Comparison of ENCODE assay signal across 8 mouse cellular contexts in genomic region chr4:58545888-58546432, GRCm38 (mm10). TPM values are rescaled to one million over a fixed set of nuclear protein-coding genes. Genes with fewer than 3 reads are reported as not detected.
DNase-seq lines count a peak whose midpoint lies in the region; ATAC-seq and TF ChIP-seq lines count a peak whose summit lies in the region.
"Had no signal": no experiment of that assay in that cellular context is flagged by ENCODE, and none has a peak within 500 bp of the region (broad histone marks: within the 10 kb centered on the region; RNA-seq: fewer than 3 reads in every experiment).

No protein-coding gene starts in this region.

- no peak for TF ChIP-seq CTCF in testis, adult 2 months (IDR thresholded peaks at IDR 0.05; ENCODE audit: control insufficient read depth, insufficient read depth, insufficient replicate concordance, low read depth, low read length)

- TF ChIP-seq POLR2A in testis, adult 2 months (IDR thresholded peaks at IDR 0.05; ENCODE audit: control insufficient read depth, low read depth, low read length): no peak

- H3K4me3 ChIP-seq in testis, adult 2 months (ENCODE audit: control insufficient read depth, low read depth, low read length): peak overlapping the region; percentile 87
- H3K4me3 ChIP-seq in heart, embryonic 11.5 days (ENCODE audit: low read depth, low read length): no peak overlapping the region
- H3K4me3 ChIP-seq in limb, embryonic 11.5 days (ENCODE audit: low read depth, low read length): no peak overlapping the region

- peak overlapping the region; percentile 68; the same call in 1 of the 2 replicates for H3K27ac ChIP-seq in testis, adult 2 months (ENCODE audit: control insufficient read depth, insufficient read depth, low read depth, low read length)
- H3K27ac ChIP-seq in heart, embryonic 11.5 days (ENCODE audit: low read depth, low read length): 0 out of 2 replicates have a peak overlapping the region, but pooled peaks have one; percentile 29
- peak overlapping the region; percentile 25; the same call in 1 of the 2 replicates for H3K27ac ChIP-seq in limb, embryonic 11.5 days (replicated peaks; ENCODE audit: low read depth, low read length)

- H3K9ac ChIP-seq in heart, embryonic 11.5 days (ENCODE audit: low read depth, low read length): no peak overlapping the region
- no peak overlapping the region for H3K9ac ChIP-seq in limb, embryonic 11.5 days (ENCODE audit: low read length)

- no peaks in the 10 kb centered on the region for H3K27me3 ChIP-seq in testis, adult 2 months (ENCODE audit: control insufficient read depth, insufficient read depth, low read length)
- no peaks in the 10 kb centered on the region for H3K27me3 ChIP-seq in heart, embryonic 11.5 days (ENCODE audit: control insufficient read depth, insufficient read depth, low read length)
- H3K27me3 ChIP-seq in limb, embryonic 11.5 days (ENCODE audit: control insufficient read depth, insufficient read depth, low read length): no peaks in the 10 kb centered on the region

- no peaks in the 10 kb centered on the region for H3K36me3 ChIP-seq in testis, adult 2 months (ENCODE audit: control insufficient read depth, insufficient read depth, low read length)
- H3K36me3 ChIP-seq in heart, embryonic 11.5 days (ENCODE audit: control insufficient read depth, insufficient read depth, low read length): no peaks in the 10 kb centered on the region
- peaks cover 13% of the 10 kb centered on the region for H3K36me3 ChIP-seq in limb, embryonic 11.5 days (ENCODE audit: control insufficient read depth, insufficient read depth, low read length)

- H3K4me1 ChIP-seq in testis, adult 2 months (ENCODE audit: control insufficient read depth, insufficient read depth, low read length): 0 out of 2 replicates have a peak, but pooled peaks cover 2% of the 10 kb centered on the region
- peaks cover 23% of the 10 kb centered on the region for H3K4me1 ChIP-seq in heart, embryonic 11.5 days (ENCODE audit: control insufficient read depth, insufficient read depth, low read length)
- H3K4me1 ChIP-seq in limb, embryonic 11.5 days (ENCODE audit: control insufficient read depth, insufficient read depth, low read length): peaks cover 41% of the 10 kb centered on the region

- DNase-seq in testis, postnatal 14 days (ENCODE audit: low spot score): no peak
- DNase-seq in limb, embryonic 11.5 days (ENCODE audit: low spot score): no peak
- peak; percentile 90 for DNase-seq in yolk sac, embryonic 10.5 days (ENCODE audit: low spot score)
- DNase-seq in cerebellum, adult 9-10 months: no peak
- DNase-seq in frontal cortex, adult 2 months (ENCODE audit: extremely low spot score in 1 of 2, low spot score in 1 of 2): no peak
- DNase-seq: thymus, adult 2 months had no signal

- H3K9me3 ChIP-seq in heart, embryonic 11.5 days (replicated peaks; ENCODE audit: control insufficient read depth, low read length): no peaks in the 10 kb centered on the region
- H3K9me3 ChIP-seq in limb, embryonic 11.5 days (ENCODE audit: control insufficient read depth, low read length): no peaks in the 10 kb centered on the region

- ATAC-seq in heart, embryonic 11.5 days (replicated peaks; ENCODE audit: insufficient number of reproducible peaks, low FRiP score, low TSS enrichment): no peak; the same call in 1 of the 2 replicates
- no peak for ATAC-seq in limb, embryonic 11.5 days (ENCODE audit: insufficient number of reproducible peaks, low FRiP score, low TSS enrichment, low read depth)

- WGBS in heart, embryonic 11.5 days (ENCODE audit: insufficient replicate concordance): 11% methylated on average over 9 of the region's 9 CpGs
- 40% methylated on average over 9 of the region's 9 CpGs for WGBS in limb, embryonic 11.5 days

- H3K4me2 ChIP-seq in heart, embryonic 11.5 days: peak overlapping the region; percentile 16
- H3K4me2 ChIP-seq in limb, embryonic 11.5 days (ENCODE audit: low read depth, severe bottlenecking): no peak overlapping the region

RNA-seq across cellular contexts. Expression of gene Lpar1, which starts 7.7 kb away (rescaled TPM):
- 42.6 and 43.6 TPM in 2 replicates for polyA plus RNA-seq in testis, adult 2 months (2012; rRNA removed)
- polyA plus RNA-seq in heart, embryonic 11.5 days (2014; fragmentation: Nextera tagmentation; extraction: Ambion mirVana): 20.5 and 21.7 TPM in 2 replicates
- polyA plus RNA-seq in limb, embryonic 11.5 days (2014; fragmentation: Nextera tagmentation; extraction: Ambion mirVana): 256 and 263 TPM in 2 replicates
- 25.1 and 29.2 TPM in 2 replicates for polyA plus RNA-seq in frontal cortex, adult 2 months (2012; rRNA removed)
